Mouse (Mus musculus) liver, embryonic 13.5 days (tissue): ENCODE measurements around the gene Sncg. TPM values are rescaled to one million over a fixed set of nuclear protein-coding genes. Genes with fewer than 3 reads are reported as not detected.
"Not testable (repeated sequence)": the region's sequence is repeated elsewhere in the genome, so short reads cannot be mapped to it uniquely, and the experiment has no call there.

Experiments used
- ATAC-seq: fragments of 200-750 bp; cut with Nextera tagmentation; 2 replicates; pipeline ENCODE4 v1.8.0; 2017; ENCODE audit warnings: low read depth, mild to moderate bottlenecking, moderate number of reproducible peaks, moderate library complexity
- DNase-seq: peaks from one replicate; pipeline ENCODE4 v3.0.0; 2022
- H3K27ac ChIP-seq: fragments of 300-500 bp; sonication (generic); 2 replicates; pipeline ENCODE4 v1.5.1; 2015; ENCODE audit warnings: moderate library complexity, mild to moderate bottlenecking, inconsistent platforms
- H3K27me3 ChIP-seq: fragments of 300-500 bp; sonication (generic); 2 replicates; pipeline ENCODE4 v1.6.1; 2015; ENCODE audit warnings: mild to moderate bottlenecking, inconsistent platforms
- H3K36me3 ChIP-seq: fragments of 300-500 bp; sonication (generic); 2 replicates; pipeline ENCODE4 v1.6.1; 2015; ENCODE audit warnings: mild to moderate bottlenecking, inconsistent platforms
- H3K4me1 ChIP-seq: fragments of 300-500 bp; sonication (generic); replicated peaks from 2 replicates; pipeline ENCODE4 v1.6.1; 2015; ENCODE audit warnings: inconsistent platforms
- H3K4me2 ChIP-seq: fragments of 300-500 bp; sonication (generic); 2 replicates; pipeline ENCODE4 v1.6.1; 2015; ENCODE audit warnings: inconsistent platforms, mild to moderate bottlenecking, moderate library complexity
- H3K4me3 ChIP-seq: fragments of 300-500 bp; sonication (generic); replicated peaks from 2 replicates; pipeline ENCODE4 v1.5.1; 2015; ENCODE audit warnings: mild to moderate bottlenecking, inconsistent platforms
- H3K9ac ChIP-seq: fragments of 300-500 bp; sonication (generic); 2 replicates; pipeline ENCODE4 v1.6.1; 2015; ENCODE audit warnings: mild to moderate bottlenecking, inconsistent platforms
- H3K9me3 ChIP-seq: fragments of 300-500 bp; sonication (generic); replicated peaks from 2 replicates; pipeline ENCODE4 v1.6.1; 2016; ENCODE audit warnings: inconsistent platforms
- WGBS: fragments of 180-500 bp; shearing (Covaris S2); methylation state at CpG from one replicate; pipeline ENCODE4 v1.1.7; 2015; ENCODE audit not compliant: insufficient replicate concordance; 5-methylcytosine and 5-hydroxymethylcytosine counted together
- polyA plus RNA-seq: library from polyadenylated mRNA; unstranded; fragments of >200 nt; fragmentation: Nextera tagmentation; extraction: Ambion mirVana; gene quantifications from 2 replicates; pipeline ENCODE4 v1.2.1, GENCODE M21; 2015

The Sncg gene
- polyA plus RNA-seq, 1 experiment from 2014 or later, result 0.28 TPM

GRCm38 (mm10) chr14:34370203-34370602 is 4.4 kb downstream of the Sncg start:
- Histone ChIP-seq H3K4me1 (0 out of 2 replicates have a peak, but pooled peaks cover 3% of the 10 kb centered on the region), H3K9ac (no peak overlapping the region), H3K36me3 (no peaks in the 10 kb centered on the region), H3K27ac (no peak overlapping the region), H3K9me3 (no peaks in the 10 kb centered on the region), H3K27me3 (no peaks in the 10 kb centered on the region), H3K4me2 (no peak overlapping the region), H3K4me3 (no peak overlapping the region)
- 54% methylated on average over 3 of the region's 3 CpGs for WGBS
- DNase-seq (no peak), ATAC-seq (no peak)

GRCm38 (mm10) chr14:34365147-34365507 is 9.5 kb downstream of the Sncg start:
- no peak overlapping the region for H3K9ac ChIP-seq
- H3K4me1 ChIP-seq, result peaks cover 24% of the 10 kb centered on the region
- ATAC-seq, result no peak
- H3K9me3 ChIP-seq, result no peaks in the 10 kb centered on the region
- no peak overlapping the region for H3K4me2 ChIP-seq
- no peak overlapping the region for H3K27ac ChIP-seq
- H3K27me3 ChIP-seq, result no peaks in the 10 kb centered on the region
- no peak for DNase-seq
- H3K4me3 ChIP-seq, result no peak overlapping the region
- WGBS, result 63% methylated on average over 2 of the region's 2 CpGs
- no peaks in the 10 kb centered on the region for H3K36me3 ChIP-seq

- H3K4me1 ChIP-seq, result peaks cover 24% of the 10 kb centered on the region
- DNase-seq, H3K4me3 ChIP-seq, H3K9me3 ChIP-seq, H3K27ac ChIP-seq, H3K27me3 ChIP-seq, ATAC-seq, H3K9ac ChIP-seq, H3K36me3 ChIP-seq: not testable (repeated sequence)
- 73% methylated on average over 15 of the region's 15 CpGs for WGBS
- peak overlapping the region; percentile 64 for H3K4me2 ChIP-seq
Observed at GRCm38 (mm10) chr14:34364254-34365146, 10.1 kb downstream of the Sncg start.

- Histone ChIP-seq H3K36me3 (no peaks in the 10 kb centered on the region), H3K27ac (no peak overlapping the region), H3K27me3 (no peaks in the 10 kb centered on the region), H3K4me2 (peak overlapping the region; percentile 64), H3K9ac (0 out of 2 replicates have a peak overlapping the region, but pooled peaks have one; percentile 34), H3K9me3 (no peaks in the 10 kb centered on the region), H3K4me3 (peak overlapping the region; percentile 33), H3K4me1 (peaks cover 24% of the 10 kb centered on the region)
- WGBS, result 9% methylated on average over 32 of the region's 32 CpGs
- DNase-seq (peak; percentile 31), ATAC-seq (peak; percentile 62)
Observed at GRCm38 (mm10) chr14:34363490-34364253, 10.9 kb downstream of the Sncg start.

- H3K27ac ChIP-seq, result no peak overlapping the region
- peak overlapping the region; percentile 33 for H3K4me3 ChIP-seq
- peaks cover 26% of the 10 kb centered on the region for H3K4me1 ChIP-seq
- 27% methylated on average over 18 of the region's 18 CpGs for WGBS
- H3K36me3 ChIP-seq, result no peaks in the 10 kb centered on the region
- DNase-seq, result peak; percentile 27
- H3K27me3 ChIP-seq, result no peaks in the 10 kb centered on the region
- no peaks in the 10 kb centered on the region for H3K9me3 ChIP-seq
- peak overlapping the region; percentile 64 for H3K4me2 ChIP-seq
- no peak overlapping the region for H3K9ac ChIP-seq
- ATAC-seq, result no peak
Observed at GRCm38 (mm10) chr14:34362726-34363445, 11.7 kb downstream of the Sncg start.

- Histone ChIP-seq H3K9ac (no peak overlapping the region), H3K4me2 (no peak overlapping the region), H3K36me3 (no peaks in the 10 kb centered on the region), H3K27ac (no peak overlapping the region), H3K9me3 (no peaks in the 10 kb centered on the region), H3K4me1 (peaks cover 33% of the 10 kb centered on the region), H3K4me3 (no peak overlapping the region), H3K27me3 (no peaks in the 10 kb centered on the region)
- 15% methylated on average over 4 of the region's 4 CpGs for WGBS
- DNase-seq (no peak), ATAC-seq (no peak)
Observed at GRCm38 (mm10) chr14:34362135-34362534, 12.5 kb downstream of the Sncg start.

GRCm38 (mm10) chr14:34360251-34360650 is 14.3 kb downstream of the Sncg start:
- no peak overlapping the region for H3K4me2 ChIP-seq
- 43% methylated on average over 6 of the region's 6 CpGs for WGBS
- H3K4me1 ChIP-seq, result peaks cover 39% of the 10 kb centered on the region
- no peak overlapping the region for H3K27ac ChIP-seq
- no peak overlapping the region for H3K9ac ChIP-seq
- H3K4me3 ChIP-seq, result no peak overlapping the region
- H3K27me3 ChIP-seq, result no peaks in the 10 kb centered on the region
- DNase-seq (no peak), ATAC-seq (no peak)
- H3K36me3 ChIP-seq, result no peaks in the 10 kb centered on the region
- H3K9me3 ChIP-seq, result no peaks in the 10 kb centered on the region

- Histone ChIP-seq H3K4me1 (peaks cover 44% of the 10 kb centered on the region), H3K27me3 (no peaks in the 10 kb centered on the region), H3K36me3 (no peaks in the 10 kb centered on the region), H3K4me3 (no peak overlapping the region), H3K9me3 (no peaks in the 10 kb centered on the region), H3K4me2 (no peak overlapping the region), H3K9ac (no peak overlapping the region), H3K27ac (no peak overlapping the region)
- ATAC-seq (no peak), DNase-seq (no peak)
- WGBS, result 44% methylated on average over 5 of the region's 5 CpGs
Observed at GRCm38 (mm10) chr14:34359676-34360244, 14.8 kb downstream of the Sncg start.

GRCm38 (mm10) chr14:34357671-34358455 is 16.7 kb downstream of the Sncg start:
- H3K4me1 ChIP-seq, result peaks cover 32% of the 10 kb centered on the region
- no peaks in the 10 kb centered on the region for H3K27me3 ChIP-seq
- no peak overlapping the region for H3K4me3 ChIP-seq
- H3K27ac ChIP-seq, result no peak overlapping the region
- DNase-seq (no peak), ATAC-seq (peak; percentile 56)
- H3K36me3 ChIP-seq, result no peaks in the 10 kb centered on the region
- WGBS, result 56% methylated on average over 7 of the region's 7 CpGs
- no peaks in the 10 kb centered on the region for H3K9me3 ChIP-seq
- H3K9ac ChIP-seq, result no peak overlapping the region
- no peak overlapping the region for H3K4me2 ChIP-seq

GRCm38 (mm10) chr14:34355301-34355700 is 19.3 kb downstream of the Sncg start, which contains the start of gene Fam25c:
Gene Fam25c (minus strand): TSS chr14:34355433.
- H3K36me3 ChIP-seq, result no peaks in the 10 kb centered on the region
- H3K4me1 ChIP-seq, result peaks cover 20% of the 10 kb centered on the region
- ATAC-seq (peak; percentile 37; the same call in 1 of the 2 replicates), DNase-seq (no peak)
- H3K27ac ChIP-seq, result no peak within 1 kb of the TSS
- no peak within 1 kb of the TSS for H3K9ac ChIP-seq
- no peaks in the 10 kb centered on the region for H3K9me3 ChIP-seq
- no peak within 1 kb of the TSS for H3K4me3 ChIP-seq
- 54% methylated on average over 6 of the region's 6 CpGs for WGBS
- no peaks in the 10 kb centered on the region for H3K27me3 ChIP-seq
- H3K4me2 ChIP-seq, result no peak within 1 kb of the TSS
